Mouse (Mus musculus) small intestine, adult 2 months (tissue): ENCODE measurements at regions not wholly inside any gene's neighbourhood (a gene's known extent, or its start where the extent isn't known, plus 50 kb on each side); places are given as distances from the start of the nearest gene placed in this dataset.
"Not testable (repeated sequence)": the region's sequence is repeated elsewhere in the genome, so short reads cannot be mapped to it uniquely, and the experiment has no call there.

Experiments
- H3K27ac ChIP-seq: fragments of 200-500 bp; 2 replicates; pipeline ENCODE4 v1.5.1; 2012; ENCODE audit warnings: low read depth, low read length, control low read depth, inconsistent platforms; ENCODE audit not compliant: insufficient read depth
- H3K27me3 ChIP-seq: fragments of 200-500 bp; 2 replicates; pipeline ENCODE4 v1.6.1; 2012; ENCODE audit warnings: mild to moderate bottlenecking, moderate library complexity, low read length, inconsistent platforms; ENCODE audit not compliant: control insufficient read depth, insufficient read depth
- H3K36me3 ChIP-seq: fragments of 200-500 bp; 2 replicates; pipeline ENCODE4 v1.6.1; 2012; ENCODE audit warnings: mild to moderate bottlenecking, low read length, control low read depth, inconsistent platforms; ENCODE audit not compliant: control insufficient read depth, insufficient read depth
- H3K4me1 ChIP-seq: fragments of 200-500 bp; 2 replicates; pipeline ENCODE4 v1.6.1; 2012; ENCODE audit warnings: low read length, inconsistent platforms, mixed read lengths; ENCODE audit not compliant: control insufficient read depth, insufficient read depth, insufficient read length
- H3K4me3 ChIP-seq: fragments of 200-500 bp; 2 replicates; pipeline ENCODE4 v1.5.1; 2012; ENCODE audit warnings: low read depth, mild to moderate bottlenecking, control low read depth, inconsistent platforms, low read length, moderate library complexity
- CTCF ChIP-seq: fragments of 200-500 bp; IDR thresholded peaks from 2 replicates; pipeline ENCODE4 v1.5.1; 2012; ENCODE audit warnings: low read depth, mild to moderate bottlenecking, control low read depth, inconsistent platforms, low read length, moderate library complexity, mixed read lengths; ENCODE audit not compliant: insufficient replicate concordance, insufficient read length; ENCODE audit errors: extremely low read depth
- POLR2A ChIP-seq: fragments of 200-500 bp; IDR thresholded peaks from 2 replicates; pipeline ENCODE4 v1.6.1; 2012; ENCODE audit warnings: low read depth, mild to moderate bottlenecking, control low read depth, inconsistent platforms, low read length, moderate library complexity
- WGBS: fragments of 180-500 bp; shearing (Covaris S2); methylation state at CpG from one replicate; pipeline ENCODE4 v1.1.7; 2018; 5-methylcytosine and 5-hydroxymethylcytosine counted together

DNA sequence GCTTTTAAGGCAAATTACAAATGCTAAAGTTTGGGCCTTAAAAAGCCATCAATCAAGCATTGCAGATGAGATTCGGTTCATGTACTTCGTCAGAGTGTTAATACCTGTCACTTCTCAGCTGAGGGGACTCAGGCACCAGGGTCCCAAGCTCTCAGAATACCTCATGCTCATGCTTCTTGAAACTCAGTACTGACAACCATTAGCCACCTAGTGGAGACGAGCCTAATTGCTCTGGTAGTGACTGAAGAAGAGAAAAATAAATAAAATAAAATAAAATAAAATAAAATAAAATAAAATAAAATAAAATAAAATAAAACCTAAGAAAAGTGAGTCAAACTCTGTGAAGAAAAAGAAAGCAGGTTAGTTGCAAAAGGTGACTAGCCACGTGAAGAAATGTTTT lies 121.0 kb downstream of the Gxylt1 start:
- Histone ChIP-seq H3K4me3 (no peak overlapping the region), H3K27me3 (no peaks in the 10 kb centered on the region), H3K4me1 (no peaks in the 10 kb centered on the region), H3K27ac (no peak overlapping the region), H3K36me3 (no peaks in the 10 kb centered on the region)
- no peak for TF ChIP-seq POLR2A
- no peak for TF ChIP-seq CTCF
- WGBS, result 55% methylated on average over 4 of the region's 4 CpGs

DNA sequence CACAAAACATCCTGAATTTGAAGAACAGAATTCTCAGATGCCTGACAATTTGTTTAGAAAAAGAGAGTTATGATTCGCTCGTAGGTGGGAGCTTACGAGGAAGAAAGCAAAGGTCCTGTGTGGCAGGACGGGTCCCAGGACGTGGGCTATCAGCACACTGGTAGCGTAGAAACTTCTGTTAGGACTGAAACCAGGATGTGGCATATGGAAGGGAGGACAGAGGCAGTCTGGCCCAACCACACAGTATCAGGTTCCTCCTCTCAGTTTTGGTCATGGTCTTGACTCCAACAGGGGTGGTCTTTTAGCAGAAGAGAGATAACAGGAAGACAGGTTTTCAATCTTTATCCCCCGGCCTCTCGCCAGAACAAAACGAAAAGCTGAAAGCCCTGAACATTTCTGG lies 130.1 kb downstream of the Gxylt1 start:
- H3K27ac ChIP-seq, result no peak overlapping the region
- no peaks in the 10 kb centered on the region for H3K36me3 ChIP-seq
- TF ChIP-seq CTCF (no peak), POLR2A (no peak)
- no peaks in the 10 kb centered on the region for H3K27me3 ChIP-seq
- H3K4me1 ChIP-seq, result no peaks in the 10 kb centered on the region
- 73% methylated on average over 9 of the region's 9 CpGs for WGBS
- no peak overlapping the region for H3K4me3 ChIP-seq

DNA sequence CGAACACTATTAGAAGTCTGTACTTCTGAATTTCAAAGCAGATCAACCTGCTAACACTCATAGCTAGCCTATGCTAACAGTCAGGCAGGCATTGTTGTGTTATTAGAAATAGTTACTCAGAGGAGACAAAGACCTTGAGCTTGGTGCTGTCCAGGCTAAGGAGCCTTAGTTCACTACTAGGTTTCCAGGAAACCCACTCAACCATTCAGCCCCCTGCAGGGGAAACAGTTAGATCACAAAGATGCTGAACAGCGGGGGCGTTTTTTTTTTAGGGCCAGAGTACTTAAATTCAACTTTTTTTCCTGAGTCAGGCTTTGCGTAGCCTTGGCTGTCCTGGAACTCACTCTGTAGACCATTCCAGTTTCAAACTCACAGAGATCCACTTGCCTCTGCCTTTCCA lies 130.7 kb downstream of the Gxylt1 start:
- H3K36me3 ChIP-seq, result no peaks in the 10 kb centered on the region
- H3K27me3 ChIP-seq, result no peaks in the 10 kb centered on the region
- no peak for TF ChIP-seq CTCF
- no peak for TF ChIP-seq POLR2A
- no peak overlapping the region for H3K4me3 ChIP-seq
- no peaks in the 10 kb centered on the region for H3K4me1 ChIP-seq
- WGBS, result 76% methylated on average over 4 of the region's 4 CpGs
- no peak overlapping the region for H3K27ac ChIP-seq

DNA sequence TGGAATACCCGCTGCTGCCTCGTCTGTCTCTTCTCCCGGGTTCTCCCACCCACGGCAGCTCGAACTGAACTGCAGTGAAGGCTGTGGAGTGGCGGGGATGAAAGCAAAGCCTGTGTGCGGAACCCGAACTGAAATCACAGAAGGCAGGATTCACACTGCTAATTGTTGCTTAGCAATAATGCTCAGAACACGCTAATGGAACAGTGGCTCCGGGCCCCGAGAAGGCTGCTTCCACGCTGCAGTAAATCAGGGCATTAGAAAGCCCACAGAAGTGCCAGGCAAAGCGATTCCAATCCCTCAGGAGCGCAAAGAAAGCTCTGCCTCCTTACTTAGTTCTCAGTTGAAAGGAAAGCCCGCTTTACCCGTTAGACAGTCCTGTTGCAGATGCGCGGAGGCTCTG lies 141.6 kb downstream of the Gxylt1 start:
- H3K27me3 ChIP-seq, result no peaks in the 10 kb centered on the region
- H3K4me1 ChIP-seq, result no peaks in the 10 kb centered on the region
- TF ChIP-seq CTCF, result no peak
- no peak for TF ChIP-seq POLR2A
- no peak overlapping the region for H3K4me3 ChIP-seq
- H3K27ac ChIP-seq, result no peak overlapping the region
- 79% methylated on average over 18 of the region's 18 CpGs for WGBS
- no peaks in the 10 kb centered on the region for H3K36me3 ChIP-seq

DNA sequence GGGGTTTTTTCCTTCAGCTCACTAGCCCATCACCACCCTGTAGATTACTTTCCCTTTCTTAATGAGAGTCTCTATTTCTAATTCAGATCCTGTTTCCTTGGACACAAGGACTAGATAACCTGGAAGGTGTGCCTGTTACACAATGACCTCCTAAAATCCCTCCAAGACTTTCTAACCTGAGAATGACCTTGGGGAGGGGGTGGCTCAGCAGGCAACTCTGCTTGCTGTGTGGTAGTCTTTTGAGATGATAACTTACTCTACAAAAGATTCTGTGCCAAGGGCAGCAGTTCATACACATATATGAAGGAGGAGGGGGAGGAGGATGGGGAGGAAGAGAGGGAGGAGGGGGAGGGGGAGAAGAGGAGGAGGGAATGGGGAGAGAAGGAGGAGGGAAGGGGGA lies 143.9 kb downstream of the Gxylt1 start:
- TF ChIP-seq POLR2A (no peak), CTCF (no peak)

DNA sequence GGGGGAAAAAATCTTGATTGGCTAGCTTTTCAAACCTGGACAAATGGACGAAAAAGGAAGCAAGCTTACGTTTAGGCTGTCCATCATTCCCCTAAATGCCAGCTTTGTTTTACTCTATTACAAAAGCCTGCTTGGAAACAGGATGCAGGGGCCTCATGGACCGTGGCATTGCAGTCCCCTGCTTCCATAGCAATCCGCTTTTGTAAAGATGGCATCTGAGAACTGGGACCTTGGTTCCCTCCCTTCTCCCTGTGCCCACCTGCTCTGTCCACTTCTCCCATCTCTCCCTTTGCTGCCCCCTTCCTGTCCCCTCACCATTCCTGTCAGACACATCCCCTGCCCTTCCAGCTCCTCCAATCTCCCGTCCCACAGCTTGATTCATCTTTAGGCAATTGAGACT lies 149.7 kb downstream of the Gxylt1 start:
- Histone ChIP-seq H3K4me3 (no peak overlapping the region), H3K27ac (no peak overlapping the region), H3K27me3 (no peaks in the 10 kb centered on the region), H3K4me1 (no peaks in the 10 kb centered on the region), H3K36me3 (no peaks in the 10 kb centered on the region)
- TF ChIP-seq POLR2A (no peak), CTCF (no peak)
- 78% methylated on average over 5 of the region's 5 CpGs for WGBS

More for the DNA sequence above, 143.9 kb downstream of the Gxylt1 start:
- Histone ChIP-seq H3K36me3 (no peaks in the 10 kb centered on the region), H3K27ac (no peak overlapping the region), H3K4me3 (no peak overlapping the region), H3K4me1 (no peaks in the 10 kb centered on the region), H3K27me3 (no peaks in the 10 kb centered on the region)

DNA sequence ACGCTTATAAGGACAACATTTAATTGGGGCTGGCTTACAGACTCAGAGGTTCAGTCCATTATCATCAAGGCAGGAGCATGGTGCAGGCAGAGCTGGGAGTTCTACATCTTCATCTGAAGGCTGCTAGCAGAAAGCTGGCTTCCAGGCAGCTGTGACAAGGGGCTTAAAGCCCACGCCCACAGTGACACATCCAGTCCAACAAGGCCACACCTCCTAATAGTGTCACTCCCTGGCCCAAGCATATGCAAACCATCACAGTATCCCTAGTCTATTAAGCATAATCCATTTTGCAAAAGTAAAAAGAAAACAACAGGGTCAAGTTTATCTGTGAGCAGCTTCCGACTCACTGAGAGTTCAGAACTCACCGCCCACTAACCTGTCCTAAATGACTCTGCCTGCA lies 153.8 kb downstream of the Gxylt1 start:
- Histone ChIP-seq H3K4me3 (no peak overlapping the region), H3K4me1 (no peaks in the 10 kb centered on the region), H3K27me3 (no peaks in the 10 kb centered on the region), H3K36me3 (no peaks in the 10 kb centered on the region), H3K27ac (no peak overlapping the region)
- no peak for TF ChIP-seq CTCF
- no peak for TF ChIP-seq POLR2A
- WGBS, result 71% methylated on average over 4 of the region's 4 CpGs

DNA sequence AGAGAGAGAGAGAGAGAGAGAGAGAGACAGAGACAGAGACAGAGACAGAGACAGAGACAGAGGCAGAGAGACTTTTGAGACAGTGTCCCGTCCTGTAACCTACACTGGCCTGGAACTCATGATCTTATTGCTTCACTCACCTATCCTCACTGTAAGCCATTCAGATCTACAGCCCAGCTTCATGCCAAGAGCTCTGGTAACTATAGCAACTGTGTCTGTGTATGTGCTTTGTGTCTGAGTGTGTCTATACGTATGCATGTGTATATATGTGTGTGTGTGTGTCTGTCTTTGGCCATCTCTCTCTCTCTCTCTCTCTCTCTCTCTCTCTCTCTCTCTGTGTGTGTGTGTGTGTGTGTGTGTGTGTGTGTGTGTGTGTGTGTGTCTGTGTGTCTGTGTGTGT lies 157.2 kb downstream of the Gxylt1 start:
- not testable (repeated sequence) for H3K36me3 ChIP-seq, H3K27me3 ChIP-seq, H3K27ac ChIP-seq, H3K4me3 ChIP-seq, H3K4me1 ChIP-seq
- WGBS, result 76% methylated on average over 2 of the region's 2 CpGs
